Mouse (Mus musculus) E14TG2a.4 (cell line): ENCODE data around the gene Rtkn.

Experiments
- CTCF ChIP-seq: conservative IDR thresholded peaks from 2 replicates; pipeline ENCODE4 v1.5.1; 2014; ENCODE audit warnings: low read length
- NANOG ChIP-seq: IDR thresholded peaks from 2 replicates; pipeline ENCODE4 v1.6.1; 2014; ENCODE audit warnings: borderline replicate concordance, low read length, mixed read lengths

DNA sequence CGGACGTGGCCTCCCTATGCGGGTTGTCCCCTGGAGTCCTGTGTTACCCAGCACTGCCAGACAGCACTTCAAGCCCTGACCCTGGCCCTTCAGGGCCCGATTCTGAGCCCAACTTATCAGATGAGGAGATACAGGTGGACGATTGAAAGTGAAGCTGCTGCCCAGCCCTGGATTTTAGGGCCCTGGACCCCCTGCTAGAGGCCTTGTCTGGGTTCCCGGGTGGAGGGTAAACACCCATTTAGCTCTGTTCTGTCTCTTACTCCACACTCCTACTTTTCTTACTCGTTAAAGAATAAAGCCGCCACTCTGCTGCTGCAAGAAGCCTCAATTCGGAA lies 47.4 kb upstream of the Rtkn start:
- TF ChIP-seq CTCF = no peak
- TF ChIP-seq NANOG = no peak
